ENCODE assay signal across 25 mouse cellular contexts in genomic region chr11:115455619-115456018, GRCm38 (mm10). TPM values are rescaled to one million over a fixed set of nuclear protein-coding genes. Genes with fewer than 3 reads are reported as not detected.
DNase-seq lines count a peak whose midpoint lies in the region; ATAC-seq and TF ChIP-seq lines count a peak whose summit lies in the region.
"Had no signal": no experiment of that assay in that cellular context is flagged by ENCODE, and none has a peak within 500 bp of the region (broad histone marks: within the 10 kb centered on the region; RNA-seq: fewer than 3 reads in every experiment).

No protein-coding gene starts in this region.

- no peaks in the 10 kb centered on the region for H3K9me3 ChIP-seq in intestine, postnatal 0 days (ENCODE audit: control insufficient read depth)
- H3K9me3 ChIP-seq in intestine, embryonic 15.5 days, result no peaks in the 10 kb centered on the region
- H3K9me3 ChIP-seq in lung, embryonic 14.5 days (ENCODE audit: low read depth, low read length), result no peaks in the 10 kb centered on the region
- no peaks in the 10 kb centered on the region for H3K9me3 ChIP-seq in ES-Bruce4 (replicated peaks; ENCODE audit: control insufficient read depth, insufficient read depth, low read length, poor library complexity, severe bottlenecking)
- H3K9me3 ChIP-seq: forebrain, embryonic 13.5 days; limb, embryonic 15.5 days; lung, embryonic 15.5 days had no signal

- no peak for DNase-seq in lung, embryonic 14.5 days
- no peak for DNase-seq in lung, postnatal 14 days
- peak; percentile 86 for DNase-seq in R1 (ENCODE audit: low read depth, low spot score)
- DNase-seq in cerebellum, postnatal 14 days, result no peak
- DNase-seq in adrenal gland, adult 2 months, result no peak
- DNase-seq: adrenal gland, postnatal 10 days; cerebellum, adult 2 months; kidney, adult 11 months; left cerebral cortex, postnatal 4 days; lung, postnatal 4 days; midbrain, embryonic 14.5 days had no signal

- no peak for TF ChIP-seq EP300 in ES-Bruce4 (IDR thresholded peaks at IDR 0.05; ENCODE audit: insufficient read depth, low read depth, low read length)

- 0 out of 2 replicates have a peak overlapping the region, but pooled peaks have one; percentile 15 for H3K27ac ChIP-seq in intestine, postnatal 0 days (ENCODE audit: low read depth, low read length)
- H3K27ac ChIP-seq in intestine, embryonic 15.5 days, result no peak overlapping the region
- H3K27ac ChIP-seq in lung, embryonic 14.5 days (ENCODE audit: low read depth), result no peak overlapping the region
- H3K27ac ChIP-seq in ES-Bruce4 (ENCODE audit: insufficient read depth, low read length), result no peak overlapping the region
- H3K27ac ChIP-seq: forebrain, embryonic 13.5 days; limb, embryonic 15.5 days; lung, embryonic 15.5 days had no signal

- no peak overlapping the region for H3K9ac ChIP-seq in intestine, postnatal 0 days (ENCODE audit: low read depth, low read length)
- H3K9ac ChIP-seq in intestine, embryonic 15.5 days, result no peak overlapping the region
- H3K9ac ChIP-seq in lung, embryonic 14.5 days, result no peak overlapping the region
- no peak overlapping the region for H3K9ac ChIP-seq in ES-Bruce4 (ENCODE audit: low read depth, poor library complexity, severe bottlenecking)
- H3K9ac ChIP-seq: forebrain, embryonic 13.5 days; limb, embryonic 15.5 days; lung, embryonic 15.5 days had no signal

- no peak for TF ChIP-seq POLR2A in ES-Bruce4 (IDR thresholded peaks at IDR 0.05; ENCODE audit: insufficient read depth, low read length)

- H3K27me3 ChIP-seq in intestine, postnatal 0 days (replicated peaks; ENCODE audit: control insufficient read depth, insufficient read depth, low read length), result no peaks in the 10 kb centered on the region
- no peaks in the 10 kb centered on the region for H3K27me3 ChIP-seq in intestine, embryonic 15.5 days (replicated peaks)
- no peaks in the 10 kb centered on the region for H3K27me3 ChIP-seq in lung, embryonic 14.5 days (ENCODE audit: insufficient read depth, low read length)
- no peaks in the 10 kb centered on the region for H3K27me3 ChIP-seq in ES-Bruce4 (ENCODE audit: control insufficient read depth, insufficient read depth, low read length, poor library complexity, severe bottlenecking)
- H3K27me3 ChIP-seq: forebrain, embryonic 13.5 days; limb, embryonic 15.5 days; lung, embryonic 15.5 days had no signal

- no peak overlapping the region for H3K4me2 ChIP-seq in intestine, postnatal 0 days (replicated peaks; ENCODE audit: low read depth)
- no peak overlapping the region for H3K4me2 ChIP-seq in intestine, embryonic 15.5 days (replicated peaks)
- no peak overlapping the region for H3K4me2 ChIP-seq in lung, embryonic 14.5 days
- H3K4me2 ChIP-seq: forebrain, embryonic 13.5 days; heart, embryonic 11.5 days; limb, embryonic 15.5 days; lung, embryonic 15.5 days had no signal

- no peaks in the 10 kb centered on the region for H3K36me3 ChIP-seq in intestine, postnatal 0 days (ENCODE audit: control insufficient read depth, insufficient read depth)
- no peaks in the 10 kb centered on the region for H3K36me3 ChIP-seq in intestine, embryonic 15.5 days
- H3K36me3 ChIP-seq in lung, embryonic 14.5 days (ENCODE audit: insufficient read depth), result no peaks in the 10 kb centered on the region
- no peaks in the 10 kb centered on the region for H3K36me3 ChIP-seq in ES-Bruce4 (ENCODE audit: control insufficient read depth, insufficient read depth, low read length, poor library complexity, severe bottlenecking)
- H3K36me3 ChIP-seq: limb, embryonic 15.5 days; lung, embryonic 15.5 days had no signal

- no peak overlapping the region for H3K4me3 ChIP-seq in intestine, postnatal 0 days (ENCODE audit: low read depth, low read length)
- H3K4me3 ChIP-seq in intestine, embryonic 15.5 days (replicated peaks), result no peak overlapping the region
- H3K4me3 ChIP-seq in lung, embryonic 14.5 days (ENCODE audit: low read depth, low read length), result no peak overlapping the region
- H3K4me3 ChIP-seq in ES-Bruce4 (ENCODE audit: low read depth, low read length), result no peak overlapping the region
- H3K4me3 ChIP-seq: forebrain, embryonic 13.5 days; limb, embryonic 15.5 days; lung, embryonic 15.5 days had no signal

- H3K4me1 ChIP-seq in intestine, postnatal 0 days (replicated peaks; ENCODE audit: control insufficient read depth, insufficient read depth, low read length), result peaks cover 23% of the 10 kb centered on the region
- peaks cover 17% of the 10 kb centered on the region for H3K4me1 ChIP-seq in intestine, embryonic 15.5 days (replicated peaks)
- no peaks in the 10 kb centered on the region for H3K4me1 ChIP-seq in lung, embryonic 14.5 days (ENCODE audit: insufficient read depth)
- no peaks in the 10 kb centered on the region for H3K4me1 ChIP-seq in ES-Bruce4 (ENCODE audit: control insufficient read depth, insufficient read depth, low read length)
- H3K4me1 ChIP-seq: forebrain, embryonic 13.5 days had no signal

- 88% methylated on average over 15 of the region's 15 CpGs for WGBS in intestine, postnatal 0 days
- WGBS in intestine, embryonic 15.5 days, result 85% methylated on average over 15 of the region's 15 CpGs
- 87% methylated on average over 15 of the region's 15 CpGs for WGBS in lung, embryonic 14.5 days

- peak; percentile 57 for TF ChIP-seq CTCF in intestine, postnatal 0 days (IDR thresholded peaks at IDR 0.05; ENCODE audit: low read depth)
- peak; percentile 23; the same call in 1 of the 2 replicates for TF ChIP-seq CTCF in lung, embryonic 14.5 days (IDR thresholded peaks at IDR 0.05; ENCODE audit: low read depth)
- TF ChIP-seq CTCF in ES-Bruce4 (IDR thresholded peaks at IDR 0.05; ENCODE audit: low read depth, low read length), result peak; percentile 84

- ATAC-seq in intestine, postnatal 0 days, result no peak
- ATAC-seq in intestine, embryonic 15.5 days, result no peak
- no peak for ATAC-seq in lung, embryonic 14.5 days (ENCODE audit: insufficient read depth)
- ATAC-seq: forebrain, embryonic 13.5 days; hindbrain, embryonic 16.5 days had no signal

RNA-seq across cellular contexts. Expression of gene Slc16a5, which starts 6.7 kb away (rescaled TPM):
- polyA plus RNA-seq in intestine, postnatal 0 days (2015; fragmentation: Nextera tagmentation; extraction: Ambion mirVana), result 3.0 and 3.4 TPM in 2 replicates
- 2.8 and 3.7 TPM in 2 replicates for polyA plus RNA-seq in intestine, embryonic 15.5 days (2015; fragmentation: Nextera tagmentation; extraction: Ambion mirVana)
- polyA plus RNA-seq in lung, embryonic 14.5 days (2014; fragmentation: Nextera tagmentation; extraction: Ambion mirVana), result 0.28 and 0.64 TPM in 2 replicates
- polyA plus RNA-seq in ES-Bruce4 (2011; ENCODE audit: insufficient read depth, insufficient read length, low read depth, missing spikeins), result not detected in 2 replicates
- total RNA-seq in adrenal gland, adult 2 months (2021), result under 1 TPM in 1 of 2 experiments, not detected in 1; 0.26 TPM
- 0.32 TPM in 1 of 2 replicates, not detected in the other for polyA plus RNA-seq in adrenal gland, adult 2 months (2012; rRNA removed)
- total RNA-seq: gastrocnemius, adult 8-10 months; hematopoietic stem cell, adult 5-6 weeks; layer of hippocampus, postnatal 14 days; left cerebral cortex, adult 8-10 months; left cerebral cortex, postnatal 4 days; megakaryocyte-erythroid progenitor cell, adult 5-6 weeks had no signal
- polyA plus RNA-seq: forebrain, embryonic 13.5 days; heart, embryonic 11.5 days; limb, embryonic 15.5 days; midbrain, embryonic 14.5 days had no signal

RNA-seq across cellular contexts. Expression of gene Trim80, which starts 15.3 kb away (rescaled TPM):
- 0.64 and 1.1 TPM in 2 replicates for polyA plus RNA-seq in intestine, postnatal 0 days (2015; fragmentation: Nextera tagmentation; extraction: Ambion mirVana)
- 0.49 and 0.66 TPM in 2 replicates for polyA plus RNA-seq in intestine, embryonic 15.5 days (2015; fragmentation: Nextera tagmentation; extraction: Ambion mirVana)
- polyA plus RNA-seq in lung, embryonic 14.5 days (2014; fragmentation: Nextera tagmentation; extraction: Ambion mirVana), result not detected in 2 replicates
- not detected in 2 replicates for polyA plus RNA-seq in ES-Bruce4 (2011; ENCODE audit: insufficient read depth, insufficient read length, low read depth, missing spikeins)
- under 1 TPM; 0.14 to 0.52 TPM for total RNA-seq in adrenal gland, adult 2 months (2021)
- 0.55 and 0.59 TPM in 2 replicates for polyA plus RNA-seq in adrenal gland, adult 2 months (2012; rRNA removed)
- total RNA-seq: gastrocnemius, adult 8-10 months; hematopoietic stem cell, adult 5-6 weeks; layer of hippocampus, postnatal 14 days; megakaryocyte-erythroid progenitor cell, adult 5-6 weeks had no signal
- polyA plus RNA-seq: forebrain, embryonic 13.5 days; limb, embryonic 15.5 days; lung, embryonic 15.5 days; midbrain, embryonic 14.5 days; neural tube, embryonic 14.5 days had no signal

RNA-seq across cellular contexts. Expression of gene Armc7, which starts 19.8 kb away (rescaled TPM):
- polyA plus RNA-seq in intestine, postnatal 0 days (2015; fragmentation: Nextera tagmentation; extraction: Ambion mirVana), result 6.9 and 7.0 TPM in 2 replicates
- polyA plus RNA-seq in intestine, embryonic 15.5 days (2015; fragmentation: Nextera tagmentation; extraction: Ambion mirVana), result 6.6 and 8.0 TPM in 2 replicates
- polyA plus RNA-seq in lung, embryonic 14.5 days (2014; fragmentation: Nextera tagmentation; extraction: Ambion mirVana), result 5.7 and 8.0 TPM in 2 replicates
- 3.0 and 3.6 TPM in 2 replicates for polyA plus RNA-seq in ES-Bruce4 (2011; ENCODE audit: insufficient read depth, insufficient read length, low read depth, missing spikeins)
- total RNA-seq in adrenal gland, adult 2 months (2021), result 10 to 100 TPM in 1 of 2 experiments, 1 to 10 TPM in 1; 6.3 to 11.5 TPM
- 17.1 and 17.8 TPM in 2 replicates for polyA plus RNA-seq in adrenal gland, adult 2 months (2012; rRNA removed)

RNA-seq across cellular contexts. Expression of gene Kctd2, which starts 35.7 kb away (rescaled TPM):
- polyA plus RNA-seq in intestine, postnatal 0 days (2015; fragmentation: Nextera tagmentation; extraction: Ambion mirVana), result 17.5 and 18.6 TPM in 2 replicates
- 12.1 and 13.5 TPM in 2 replicates for polyA plus RNA-seq in intestine, embryonic 15.5 days (2015; fragmentation: Nextera tagmentation; extraction: Ambion mirVana)
- polyA plus RNA-seq in lung, embryonic 14.5 days (2014; fragmentation: Nextera tagmentation; extraction: Ambion mirVana), result 21.6 and 22.2 TPM in 2 replicates
- polyA plus RNA-seq in ES-Bruce4 (2011; ENCODE audit: insufficient read depth, insufficient read length, low read depth, missing spikeins), result 22.9 and 26.4 TPM in 2 replicates
- 10 to 100 TPM; 52.1 to 72.0 TPM for total RNA-seq in adrenal gland, adult 2 months (2021)
- 62.9 and 80.0 TPM in 2 replicates for polyA plus RNA-seq in adrenal gland, adult 2 months (2012; rRNA removed)

RNA-seq across cellular contexts. Expression of gene Atp5h, which starts 35.9 kb away (rescaled TPM):
- polyA plus RNA-seq in intestine, postnatal 0 days (2015; fragmentation: Nextera tagmentation; extraction: Ambion mirVana), result 1,235 and 1,272 TPM in 2 replicates
- polyA plus RNA-seq in intestine, embryonic 15.5 days (2015; fragmentation: Nextera tagmentation; extraction: Ambion mirVana), result 989 and 991 TPM in 2 replicates
- polyA plus RNA-seq in lung, embryonic 14.5 days (2014; fragmentation: Nextera tagmentation; extraction: Ambion mirVana), result 817 and 850 TPM in 2 replicates
- polyA plus RNA-seq in ES-Bruce4 (2011; ENCODE audit: insufficient read depth, insufficient read length, low read depth, missing spikeins), result 340 and 358 TPM in 2 replicates
- 100 to 1,000 TPM; 734 to 761 TPM for total RNA-seq in adrenal gland, adult 2 months (2021)
- 14.2 and 14.9 TPM in 2 replicates for polyA plus RNA-seq in adrenal gland, adult 2 months (2012; rRNA removed)

Comparison
In these comparisons a context has a peak if more than half of its experiments do, and no peak if none do; other contexts are left out.
1. CTCF ChIP-seq: peak in every context shown above with its lines; median percentile 84 in ES-Bruce4; 57 in intestine, postnatal 0 days; 23 in lung, embryonic 14.5 days.